Mouse (Mus musculus) layer of hippocampus, adult 18-20 months (tissue): ENCODE measurements at regions not wholly inside any gene's neighbourhood (a gene's known extent, or its start where the extent isn't known, plus 50 kb on each side); places are given as distances from the start of the nearest gene placed in this dataset.

Source experiments
- DNase-seq, 2 experiments: peaks; one replicate each; pipeline ENCODE4 v3.0.0; 2022; ENCODE audit warnings: low spot score in 2 of 2

DNA sequence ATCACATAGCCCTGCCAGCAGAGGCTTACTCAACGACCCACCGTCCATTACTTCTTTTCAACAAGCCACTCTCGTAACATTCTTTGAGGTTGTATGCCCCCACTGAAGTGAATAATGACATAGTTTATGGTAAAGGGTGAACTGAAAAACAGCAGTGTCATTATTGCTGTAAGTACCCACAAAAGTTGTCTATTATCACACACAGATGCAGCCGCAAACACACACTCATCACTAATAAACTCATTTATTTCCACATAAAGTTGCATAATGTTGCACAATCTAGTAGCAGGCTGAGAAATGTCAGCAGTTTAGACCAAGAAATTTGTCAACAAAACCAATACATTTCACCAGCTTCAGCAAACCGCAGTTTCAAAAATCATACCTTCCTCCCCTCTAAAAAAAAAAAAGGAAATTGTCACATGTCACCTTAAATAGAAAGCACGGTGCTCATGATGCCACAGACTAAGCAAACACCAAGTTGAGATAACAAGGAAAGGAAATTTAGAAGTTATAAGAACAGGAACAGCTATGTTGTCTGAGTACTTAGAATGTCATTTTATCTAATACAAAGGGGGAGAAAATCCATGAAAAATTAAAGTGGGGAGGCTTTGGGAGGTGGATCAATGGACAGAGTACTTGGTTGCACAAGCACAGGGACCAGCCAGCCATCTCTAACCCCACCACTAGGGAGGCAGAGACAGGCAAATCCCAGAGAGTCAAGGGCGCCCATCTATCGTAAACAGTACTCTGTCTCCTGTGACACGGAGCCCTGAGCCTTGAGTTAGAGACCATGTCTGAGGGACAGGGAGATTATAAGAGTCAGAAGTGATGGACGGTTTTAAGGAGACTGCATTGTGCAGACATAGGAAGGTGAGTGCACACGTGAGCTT, 195.9 kb downstream of the Hlx start:
- DNase-seq, result no peak

DNA sequence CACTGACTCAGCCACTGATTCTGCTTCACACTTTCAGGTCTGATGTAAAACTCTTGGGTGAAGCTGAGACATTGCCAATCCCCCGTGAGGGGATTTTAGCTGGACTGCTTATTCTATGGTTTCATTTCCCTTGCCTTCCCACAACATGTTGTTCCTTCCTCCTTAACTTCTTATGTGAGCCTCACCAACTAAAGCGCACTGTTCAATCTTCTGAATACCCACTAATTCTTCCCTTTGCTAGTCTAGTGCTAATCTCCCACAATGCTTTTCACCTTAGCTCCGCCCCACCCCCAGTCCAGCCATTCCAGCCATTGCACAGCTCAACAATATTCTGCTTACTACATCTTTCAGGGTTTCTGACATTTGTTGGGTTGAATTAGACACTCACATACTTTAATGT, 196.7 kb downstream of the Hlx start:
- DNase-seq, result no peak

DNA sequence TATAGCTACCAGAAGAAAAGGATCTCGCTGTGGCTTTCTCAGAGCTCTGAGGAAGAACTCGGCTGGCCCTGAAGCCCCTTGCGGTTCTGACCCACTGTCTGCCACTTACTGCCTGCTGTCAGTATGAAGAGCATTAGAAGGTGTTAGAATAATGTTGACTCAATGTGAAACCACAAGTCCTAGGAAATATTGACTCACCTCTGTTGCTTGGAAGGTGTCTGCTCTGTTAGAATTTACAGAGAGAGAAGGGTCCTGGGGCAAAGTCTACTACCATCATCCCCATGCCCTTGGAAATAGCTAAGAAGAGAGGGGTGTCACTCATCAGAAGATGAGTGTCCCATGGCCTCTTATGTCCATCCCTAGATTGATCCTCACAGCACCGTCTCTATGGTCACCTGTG, 197.9 kb downstream of the Hlx start:
- DNase-seq, result no peak

DNA sequence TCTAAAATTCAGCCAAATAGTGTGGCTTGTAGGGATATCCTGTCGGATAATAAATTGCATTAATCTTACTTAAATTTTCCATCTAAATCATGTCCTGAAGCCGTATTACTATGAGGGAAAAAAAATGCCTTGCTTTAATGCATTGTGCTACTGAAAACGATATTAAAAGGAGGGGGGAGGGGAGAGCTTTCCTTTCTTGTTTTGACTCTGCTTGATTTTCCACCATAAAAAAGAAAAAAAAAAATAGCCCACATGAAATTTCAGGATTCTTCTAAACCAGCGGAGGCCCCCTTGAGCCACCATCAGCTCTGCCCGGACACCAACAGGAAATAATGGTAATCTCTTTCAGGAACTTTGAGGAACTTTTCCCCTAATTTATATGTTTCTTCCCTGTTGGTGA, 198.5 kb downstream of the Hlx start:
- DNase-seq, result no peak

- DNase-seq, result no peak
Observed at GRCm38 (mm10) chr1:184532488-184533055, 199.8 kb downstream of the Hlx start.

GRCm38 (mm10) chr1:184530606-184531320, 201.7 kb downstream of the Hlx start:
- no peak for DNase-seq

- no peak for DNase-seq
Observed at GRCm38 (mm10) chr1:184525740-184526139, 206.7 kb downstream of the Hlx start.

GRCm38 (mm10) chr1:184519551-184519950, 212.9 kb downstream of the Hlx start:
- no peak for DNase-seq

- DNase-seq, result no peak
Observed at GRCm38 (mm10) chr1:184504663-184505062, 227.8 kb downstream of the Hlx start.

DNA sequence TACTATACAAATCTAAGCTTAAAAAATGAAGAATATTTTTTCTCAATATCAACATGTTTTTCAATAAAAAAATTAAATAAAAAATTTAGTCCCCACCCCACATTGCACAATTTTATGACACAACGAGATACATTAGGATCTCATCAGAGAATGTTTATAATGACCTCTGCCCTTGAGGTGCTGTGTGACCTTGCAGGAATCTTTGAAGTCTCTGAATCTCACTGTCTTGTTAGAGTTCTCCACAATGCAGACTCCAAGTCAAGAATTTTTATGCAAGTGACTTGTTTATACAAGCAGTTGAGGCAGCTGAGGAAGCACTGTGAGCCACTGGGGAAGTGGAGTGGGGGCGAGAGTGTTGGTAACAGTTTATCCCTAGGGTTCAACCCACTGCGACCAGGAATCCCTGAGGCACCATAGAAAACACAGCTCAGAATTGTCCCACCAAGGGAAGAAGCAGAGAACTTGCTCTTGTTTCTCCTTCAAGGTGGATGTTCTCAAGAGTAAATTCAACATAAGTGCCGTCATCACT, 228.5 kb downstream of the Hlx start:
- no peak for DNase-seq

DNA sequence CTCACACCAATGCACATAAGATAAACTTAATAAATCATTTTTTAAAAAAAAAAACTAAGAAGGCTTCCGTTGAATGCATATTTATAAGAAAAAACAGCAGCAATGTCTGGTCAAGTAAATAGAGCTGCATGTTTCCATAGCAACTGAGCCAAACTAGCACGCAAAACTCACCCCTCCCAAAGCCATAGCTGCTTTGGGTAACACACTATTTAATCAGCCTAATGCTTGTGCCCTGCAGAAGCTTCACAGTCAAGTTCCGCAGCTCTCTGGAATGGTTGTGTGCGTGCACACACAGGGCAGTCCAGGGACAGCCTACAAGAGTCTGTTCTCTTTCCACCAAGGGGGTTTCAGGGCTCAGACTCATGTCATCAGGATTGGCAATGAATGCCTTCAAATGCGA, 231.7 kb downstream of the Hlx start:
- no peak for DNase-seq

DNA sequence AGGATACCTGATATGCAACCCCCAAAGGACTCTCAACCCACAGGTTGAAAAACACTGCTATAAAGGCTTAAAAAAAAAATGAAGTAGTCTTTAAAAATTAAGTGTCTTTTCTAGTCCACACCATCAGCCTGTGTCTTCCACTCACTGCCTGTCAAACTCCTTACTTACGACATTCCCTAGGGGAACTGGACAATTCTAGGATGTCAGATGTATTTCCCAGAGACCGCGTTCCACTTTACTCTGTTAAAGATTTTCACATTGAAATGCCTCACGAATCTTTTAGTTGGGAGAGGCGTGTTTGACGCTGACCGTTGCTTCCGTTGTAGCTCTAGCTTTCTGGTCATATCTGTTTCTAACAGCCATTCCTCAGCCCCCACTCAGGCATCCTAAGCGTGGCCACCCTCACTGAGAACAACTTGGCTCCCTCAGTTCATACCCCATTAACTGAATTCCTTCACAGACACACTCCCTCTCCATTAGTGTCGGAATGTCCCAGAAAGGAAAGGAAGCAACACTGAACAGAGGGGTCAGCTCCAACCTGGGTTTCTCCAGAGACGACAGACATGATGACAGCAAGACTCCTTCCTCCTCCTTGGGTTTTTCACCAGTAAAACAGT, 233.4 kb downstream of the Hlx start:
- no peak for DNase-seq

GRCm38 (mm10) chr1:184497007-184497406, 235.4 kb downstream of the Hlx start:
- no peak for DNase-seq

DNA sequence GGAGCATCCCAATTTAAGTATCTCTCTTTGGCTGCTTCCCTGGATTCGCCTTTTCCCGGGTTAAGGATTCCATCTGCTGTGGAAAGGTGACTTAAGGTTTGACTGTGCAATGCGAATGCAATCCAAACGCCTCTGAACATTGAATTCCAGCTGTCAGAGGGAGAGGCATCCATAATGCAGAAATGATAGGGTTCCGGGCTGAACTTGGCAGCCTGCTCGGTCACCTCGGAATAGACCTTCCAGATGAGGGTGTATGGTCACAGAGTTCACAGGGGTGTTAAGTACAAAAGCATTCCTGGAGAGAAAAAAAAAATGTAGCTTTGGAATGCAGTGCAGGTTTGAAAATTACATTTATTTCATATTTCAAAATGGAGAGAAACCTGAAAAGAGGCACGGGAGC, 238.6 kb downstream of the Hlx start:
- no peak for DNase-seq

DNA sequence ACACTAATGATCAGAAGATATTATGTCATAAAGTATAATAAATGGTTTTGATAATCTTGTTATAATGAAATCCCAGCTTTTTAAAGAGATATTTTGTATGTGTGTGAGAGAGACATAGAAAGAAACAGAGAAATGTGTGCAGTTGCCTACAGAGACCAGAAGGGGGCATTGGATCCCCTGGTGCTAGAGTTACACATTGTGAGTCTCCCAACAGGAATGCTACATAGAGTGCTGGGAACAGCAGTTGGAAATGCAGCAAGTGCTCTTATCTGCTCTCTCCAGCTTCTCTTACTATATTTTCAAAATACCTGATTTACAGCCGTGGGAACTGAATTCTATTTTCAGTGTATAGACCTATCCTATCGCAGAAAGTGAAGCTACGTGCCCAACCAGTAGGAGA, 240.3 kb downstream of the Hlx start:
- DNase-seq, result no peak

GRCm38 (mm10) chr1:184491252-184491651, 241.2 kb downstream of the Hlx start:
- DNase-seq, result no peak

DNA sequence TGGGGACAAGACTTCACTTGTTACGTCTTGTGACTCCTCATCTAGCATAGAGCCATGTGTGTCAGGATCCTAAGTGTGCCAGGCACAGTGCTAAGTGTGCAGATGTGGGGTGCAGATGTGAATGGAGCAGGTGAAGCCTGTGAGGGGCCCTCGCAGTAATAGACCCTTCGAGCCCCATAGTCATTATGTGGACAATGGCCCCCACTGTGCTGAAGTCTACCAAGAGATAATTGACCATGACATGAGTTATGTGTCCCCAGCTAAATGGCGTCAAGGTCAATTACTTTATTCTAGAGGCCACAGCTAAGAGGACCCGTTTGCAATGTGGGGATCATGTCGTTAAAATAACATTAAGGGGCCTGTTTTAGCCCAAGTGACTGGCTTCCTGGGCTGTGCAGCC, 245.0 kb downstream of the Hlx start:
- no peak for DNase-seq

GRCm38 (mm10) chr1:184484801-184485200, 247.6 kb downstream of the Hlx start:
- DNase-seq, result no peak

GRCm38 (mm10) chr1:184483371-184483770, 249.0 kb downstream of the Hlx start:
- no peak for DNase-seq

DNA sequence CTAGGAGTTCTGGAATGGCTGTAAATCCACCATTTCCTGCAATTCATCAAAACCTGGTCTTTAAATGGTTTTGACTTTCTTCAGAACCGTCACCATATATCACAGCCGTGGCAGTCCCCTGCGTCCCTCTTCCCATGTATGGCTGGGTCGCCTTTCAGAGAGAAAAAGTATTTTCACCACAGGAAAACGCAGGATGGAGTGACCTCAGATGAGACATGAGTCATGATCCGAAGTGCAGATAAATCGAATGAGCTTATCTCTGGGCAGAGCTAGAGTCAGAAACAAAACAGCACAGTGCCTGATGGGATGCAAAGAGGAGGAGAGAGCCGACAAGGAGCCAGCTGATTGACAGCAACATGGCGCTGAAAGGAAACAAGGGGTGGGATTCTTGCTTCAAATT, 250.4 kb downstream of the Hlx start:
- no peak for DNase-seq

DNA sequence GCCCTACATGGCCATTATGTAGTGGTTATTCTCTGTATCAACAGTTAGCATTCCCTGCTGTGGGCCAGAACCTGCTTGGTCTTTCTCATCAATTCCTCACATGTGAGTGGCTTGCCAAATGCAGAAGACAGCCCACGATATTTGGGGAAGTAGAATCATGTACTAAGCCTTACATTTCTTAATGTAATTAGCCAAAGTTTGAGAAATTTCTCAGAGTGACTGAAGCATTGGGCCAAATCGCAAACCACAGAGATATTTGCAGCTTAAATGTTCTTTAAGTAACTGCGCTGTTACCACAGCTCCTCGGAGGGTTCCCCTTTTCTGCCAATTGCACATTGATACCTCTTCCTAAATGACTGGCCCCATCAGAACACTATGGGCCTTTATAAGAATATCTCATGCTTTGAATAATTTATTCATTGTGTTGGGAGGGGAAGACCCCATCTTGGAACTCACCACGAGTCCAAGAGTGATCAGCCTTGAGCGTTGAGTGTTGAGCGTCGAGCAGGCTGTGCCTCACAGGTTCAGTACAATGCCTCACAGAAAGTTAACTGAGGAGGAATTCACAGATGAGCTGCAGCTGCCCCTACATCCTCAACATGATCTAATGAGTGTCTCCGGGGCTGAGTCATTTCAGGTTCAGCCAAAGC, 251.7 kb downstream of the Hlx start:
- no peak for DNase-seq
